Mouse (Mus musculus) embryo, embryonic 11 days (tissue): ENCODE results near the gene Kcnb1.
A peak's percentile ranks its signal among the peaks of the same experiment; 100 is the strongest.

Source experiments
- DNase-seq: peaks from one replicate; pipeline ENCODE4 v3.0.0-alpha.2; 2015

The Kcnb1 gene

DNA sequence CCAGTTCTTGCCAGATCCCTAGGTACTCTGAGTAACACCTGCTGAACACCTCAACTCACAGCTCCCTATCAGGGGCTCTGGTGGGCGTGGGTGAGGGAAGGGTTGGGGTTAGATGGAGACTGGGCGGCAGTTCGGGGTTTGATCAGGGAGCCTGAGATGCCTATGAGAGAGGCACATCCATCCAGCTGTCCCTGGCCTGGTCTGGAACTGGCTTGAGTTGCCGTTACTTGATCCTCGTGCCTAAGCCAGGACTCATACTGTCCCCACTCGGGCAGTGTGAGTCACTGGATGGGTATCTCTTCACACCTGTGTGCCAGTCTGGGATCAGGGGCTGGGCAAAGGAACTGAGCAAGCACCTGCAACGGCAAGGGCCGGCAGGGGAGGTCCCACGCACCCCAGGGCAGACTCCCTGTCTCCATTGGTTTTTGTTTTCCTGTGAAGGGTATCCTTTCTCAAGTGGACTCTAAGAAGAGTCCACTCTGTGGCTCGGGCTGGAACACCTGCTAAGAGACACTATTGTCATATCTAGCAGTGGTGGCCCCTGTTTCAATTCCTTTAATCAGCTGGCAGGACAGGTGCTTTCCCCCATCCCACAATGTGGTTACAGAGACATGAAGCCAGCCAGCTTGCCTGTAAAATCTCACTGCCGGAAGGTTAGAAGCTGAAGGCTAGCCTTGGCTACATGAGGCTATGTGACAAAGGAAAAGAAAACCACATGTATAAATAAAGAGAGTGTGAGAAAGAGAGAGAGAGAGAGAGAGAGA, 112.6 kb downstream of the Kcnb1 start:
- no peak for DNase-seq

DNA sequence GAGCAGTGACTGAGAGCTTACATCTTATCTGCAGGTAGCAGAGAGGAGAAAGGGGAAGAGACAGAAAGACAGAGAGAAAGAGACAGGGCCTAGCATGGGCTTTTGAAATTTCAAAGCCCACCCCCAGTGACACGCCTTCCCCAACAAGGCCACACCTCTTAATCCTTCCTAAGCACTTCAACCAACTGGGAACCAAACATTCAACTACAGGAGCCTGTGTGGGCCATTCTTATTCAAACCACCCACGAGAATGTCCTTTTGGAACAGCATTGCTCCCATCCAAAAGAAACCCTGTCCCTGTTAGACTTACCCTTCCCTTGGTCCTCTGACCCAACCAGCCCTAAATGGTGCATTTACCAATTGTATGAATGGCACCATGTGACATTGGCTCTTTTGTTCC, 113.2 kb downstream of the Kcnb1 start:
- DNase-seq = no peak

DNA sequence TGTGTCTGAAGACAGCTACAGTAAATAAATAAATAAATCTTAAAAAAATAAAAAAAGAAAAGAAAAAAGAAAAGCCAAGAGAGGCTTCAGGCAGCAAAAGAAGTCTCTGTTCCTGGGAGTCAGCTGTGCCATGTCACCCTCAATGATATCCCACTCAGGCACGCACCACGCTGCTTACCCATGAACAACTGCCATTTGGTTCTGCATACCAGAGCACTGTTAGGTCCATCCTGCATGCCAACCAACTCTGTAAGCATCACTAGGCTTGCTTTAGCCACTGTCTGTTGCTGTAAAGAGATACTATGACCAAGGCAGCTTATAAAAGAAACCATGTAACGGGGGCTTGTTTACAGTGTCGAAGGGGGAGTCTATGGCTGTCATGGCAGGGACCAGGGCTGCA, 113.6 kb downstream of the Kcnb1 start:
- DNase-seq = no peak

DNA sequence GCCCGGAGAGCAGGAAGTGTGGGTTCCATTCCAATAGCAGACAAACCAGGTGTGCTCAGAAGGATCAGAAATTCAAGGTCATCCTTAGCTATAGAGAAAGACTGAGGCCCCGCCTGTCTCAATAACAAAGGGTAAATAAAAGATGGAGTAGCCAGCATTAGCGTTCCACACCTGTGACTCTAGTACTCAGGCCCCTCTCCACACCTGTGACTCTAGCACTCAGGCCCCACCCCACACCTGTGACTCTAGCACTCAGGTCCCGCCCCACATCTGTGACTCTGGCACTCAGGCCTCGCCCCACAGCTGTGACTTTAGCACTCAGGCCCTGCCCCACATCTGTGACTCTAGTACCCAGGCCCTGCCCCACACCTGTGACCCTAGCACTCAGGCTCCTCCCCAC, 115.4 kb downstream of the Kcnb1 start:
- no peak for DNase-seq

DNA sequence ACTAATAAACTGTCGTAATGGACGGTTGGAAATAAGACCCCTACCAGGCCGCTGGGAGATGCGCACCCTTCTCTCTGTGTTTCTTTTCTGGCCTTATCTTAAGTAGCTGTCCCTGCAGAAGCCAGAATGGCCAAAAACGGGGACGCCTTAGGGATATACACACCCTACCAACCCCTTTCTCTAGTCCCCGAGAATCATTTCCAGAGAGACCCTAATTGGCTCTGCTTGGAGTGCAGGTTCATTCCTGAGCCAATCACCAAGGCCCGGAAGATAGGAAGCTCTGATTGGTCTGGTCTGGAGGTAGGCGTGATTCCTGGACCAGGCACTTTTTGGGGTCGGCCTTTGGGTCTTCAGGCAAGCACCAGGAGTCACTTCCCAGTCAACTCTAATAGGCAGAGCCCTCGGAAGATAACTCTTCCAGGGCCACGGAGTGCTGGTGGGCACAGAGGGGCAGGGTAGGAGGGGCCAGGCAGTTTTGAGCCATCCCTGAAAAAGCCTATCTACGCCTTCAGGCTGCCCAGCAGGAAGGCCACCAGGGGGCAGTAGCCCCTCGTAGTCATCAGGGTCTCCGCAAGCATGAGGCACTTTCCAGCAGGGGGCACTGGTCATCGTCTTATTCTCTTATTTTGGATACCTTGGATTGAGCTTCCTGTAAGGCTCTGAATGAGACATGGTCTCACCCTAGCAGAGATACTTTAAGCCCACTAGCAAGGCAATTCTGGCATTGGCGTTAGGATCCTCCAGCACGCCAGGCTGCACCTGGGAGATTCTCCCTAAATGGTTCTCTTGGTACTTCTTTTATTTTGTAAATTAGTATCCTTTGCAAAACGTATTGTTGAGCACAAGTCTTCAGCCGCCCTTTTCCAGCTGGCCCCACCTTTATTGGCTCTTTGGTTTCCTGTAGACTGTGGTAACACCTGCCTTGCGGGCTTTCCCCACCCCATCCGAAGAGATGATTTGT, 118.0 kb downstream of the Kcnb1 start:
- DNase-seq = peak; percentile 97

DNA sequence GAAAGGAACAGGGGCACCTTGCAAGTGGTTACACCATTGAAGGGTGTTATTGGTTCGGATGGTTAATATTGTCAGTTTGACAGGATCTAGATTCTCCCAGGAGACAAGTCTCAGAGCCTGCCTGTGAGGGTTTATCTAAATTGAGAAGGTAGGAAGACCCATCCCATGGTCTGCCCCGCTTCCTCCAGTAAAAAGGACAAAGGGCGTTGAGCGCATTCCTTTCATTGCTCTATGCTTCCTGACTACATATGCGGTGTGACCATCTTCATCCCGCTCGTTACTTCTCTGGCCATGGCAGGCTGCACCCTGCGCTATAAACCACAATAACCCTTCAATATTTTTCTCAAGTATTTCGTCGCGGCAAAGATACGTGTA, 118.7 kb downstream of the Kcnb1 start:
- no peak for DNase-seq

DNA sequence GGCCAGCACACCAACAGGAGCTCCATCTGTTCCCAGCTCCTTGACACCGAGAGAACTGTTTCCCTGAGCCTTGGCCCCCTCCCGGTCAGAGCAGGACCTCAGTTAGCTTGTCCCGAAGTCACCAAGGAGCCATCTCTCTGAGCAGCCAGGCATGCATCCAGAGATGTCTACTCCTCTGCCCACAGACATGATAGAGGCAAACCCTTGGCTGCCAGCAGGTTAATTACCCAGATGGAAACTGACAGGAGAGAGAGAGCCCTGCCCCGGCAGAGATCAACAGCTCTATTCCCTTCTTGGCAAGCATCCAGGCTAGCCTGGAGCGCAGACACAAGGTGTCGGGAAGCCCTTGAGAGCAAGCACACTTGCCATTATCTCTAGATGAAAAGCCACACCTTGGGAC, 119.6 kb downstream of the Kcnb1 start:
- no peak for DNase-seq

DNA sequence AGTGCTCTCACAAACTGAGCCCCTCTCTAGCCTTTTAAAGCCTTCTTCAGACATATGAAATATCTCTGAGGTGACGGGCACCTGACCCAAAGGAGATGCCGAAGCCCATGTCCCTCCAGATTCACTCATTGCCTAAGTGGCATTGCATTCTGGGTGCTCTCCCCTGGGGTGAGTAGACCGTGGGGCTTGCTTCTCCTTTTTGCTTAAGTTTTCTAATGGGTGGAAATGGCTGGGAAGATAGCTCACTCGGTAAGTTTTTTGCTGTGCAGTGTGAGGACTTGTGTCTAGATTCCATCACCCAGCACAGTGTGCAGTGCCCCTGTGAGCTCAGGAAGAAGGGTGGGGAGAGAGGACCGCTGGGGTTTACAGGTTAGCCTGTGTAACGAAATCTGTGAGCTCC, 122.4 kb downstream of the Kcnb1 start:
- no peak for DNase-seq

DNA sequence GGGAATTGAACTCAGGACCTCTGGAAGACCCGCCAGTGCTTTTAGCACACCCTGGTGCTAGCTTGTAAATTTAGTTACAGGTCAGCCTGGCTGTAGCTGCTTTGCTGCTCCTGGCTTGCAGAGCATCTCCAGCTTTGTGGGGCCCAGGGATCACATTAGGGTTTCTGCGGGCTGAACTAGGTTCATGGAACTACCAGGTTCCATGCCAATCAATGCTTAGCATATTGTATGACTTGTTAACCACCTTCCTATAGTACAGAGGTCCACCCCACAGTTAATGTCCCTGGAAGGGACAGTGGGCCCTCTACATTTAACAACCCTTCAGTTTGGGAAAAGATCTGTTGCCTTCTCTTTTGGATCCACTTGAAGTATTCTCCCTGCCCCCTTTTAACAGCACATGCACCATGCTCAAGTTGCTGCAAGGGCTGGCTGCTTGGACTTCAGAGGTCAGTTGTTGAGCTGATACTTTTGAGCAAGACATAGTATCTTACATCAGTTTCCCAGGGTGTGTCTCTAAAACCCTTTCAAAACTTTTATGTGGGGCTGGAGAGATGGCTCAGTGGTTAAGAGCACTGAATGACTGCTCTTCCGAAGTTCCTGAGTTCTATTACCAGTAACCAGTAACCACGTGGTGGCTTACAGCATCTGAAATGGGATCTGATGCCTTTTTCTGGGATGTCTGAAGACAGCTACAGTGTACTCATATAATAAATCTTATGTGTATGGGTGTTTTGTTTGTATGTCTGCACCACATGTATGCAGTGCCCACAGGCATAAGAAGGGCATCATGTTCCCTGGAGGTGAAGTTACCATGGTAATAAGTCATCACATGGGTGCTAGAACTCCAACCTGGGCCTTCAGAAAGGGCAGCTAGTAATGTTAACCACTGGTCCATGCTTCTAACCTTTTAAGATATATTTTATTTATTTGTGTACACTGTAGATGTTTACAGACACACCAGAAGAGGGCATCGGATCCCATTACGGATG, 123.1 kb downstream of the Kcnb1 start:
- no peak for DNase-seq

DNA sequence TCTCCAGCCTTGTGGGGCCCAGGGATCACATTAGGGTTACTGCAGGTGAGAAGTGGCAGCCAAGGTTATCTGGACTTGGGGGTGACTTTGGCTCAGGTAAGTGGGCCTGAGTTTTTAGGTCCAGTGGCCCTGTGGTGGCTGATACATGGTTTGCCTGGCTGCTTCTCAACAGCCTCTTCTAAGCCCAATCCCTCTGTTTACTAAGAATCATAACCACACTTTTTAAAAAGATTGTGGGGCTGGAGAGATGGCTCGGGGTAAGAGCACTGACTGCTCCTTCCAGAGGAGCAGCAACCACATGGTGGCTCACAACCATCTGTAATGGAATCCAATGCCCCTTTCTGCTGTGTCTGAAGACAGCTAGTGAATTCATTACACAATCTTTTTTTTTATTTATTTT, 123.9 kb downstream of the Kcnb1 start:
- DNase-seq = no peak

DNA sequence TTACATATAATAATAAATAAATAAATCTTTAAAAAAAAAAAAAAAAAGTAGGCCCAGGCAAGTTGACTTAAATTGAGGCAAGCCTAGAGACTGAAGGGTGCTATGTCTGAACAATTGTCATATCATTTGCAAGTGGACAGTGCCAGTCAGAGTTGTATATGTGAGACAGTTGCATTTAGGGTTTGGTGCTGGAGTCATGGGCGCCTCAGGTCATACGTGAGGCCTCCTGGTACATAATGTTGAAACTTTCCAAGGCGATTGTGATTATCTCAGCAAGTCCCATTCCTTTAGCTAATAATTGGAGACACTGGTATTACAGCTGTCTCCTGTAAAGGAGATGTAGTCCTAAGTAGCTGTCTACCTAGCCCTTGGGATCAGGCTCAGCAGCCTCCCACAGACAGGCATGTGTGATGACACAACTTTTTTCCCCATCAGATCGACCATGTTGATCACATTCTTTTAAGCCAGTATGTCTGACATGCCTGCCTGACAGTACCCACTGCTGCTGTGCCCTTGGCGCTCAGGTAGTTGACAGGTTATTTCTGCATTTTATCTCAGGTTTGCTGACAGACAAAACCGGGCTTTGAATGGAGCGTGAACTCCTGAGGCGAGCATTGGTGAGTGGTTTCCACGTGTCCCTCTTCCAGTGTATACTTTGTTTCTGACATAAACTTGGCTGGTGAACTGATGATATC, 125.2 kb downstream of the Kcnb1 start:
- no peak for DNase-seq

DNA sequence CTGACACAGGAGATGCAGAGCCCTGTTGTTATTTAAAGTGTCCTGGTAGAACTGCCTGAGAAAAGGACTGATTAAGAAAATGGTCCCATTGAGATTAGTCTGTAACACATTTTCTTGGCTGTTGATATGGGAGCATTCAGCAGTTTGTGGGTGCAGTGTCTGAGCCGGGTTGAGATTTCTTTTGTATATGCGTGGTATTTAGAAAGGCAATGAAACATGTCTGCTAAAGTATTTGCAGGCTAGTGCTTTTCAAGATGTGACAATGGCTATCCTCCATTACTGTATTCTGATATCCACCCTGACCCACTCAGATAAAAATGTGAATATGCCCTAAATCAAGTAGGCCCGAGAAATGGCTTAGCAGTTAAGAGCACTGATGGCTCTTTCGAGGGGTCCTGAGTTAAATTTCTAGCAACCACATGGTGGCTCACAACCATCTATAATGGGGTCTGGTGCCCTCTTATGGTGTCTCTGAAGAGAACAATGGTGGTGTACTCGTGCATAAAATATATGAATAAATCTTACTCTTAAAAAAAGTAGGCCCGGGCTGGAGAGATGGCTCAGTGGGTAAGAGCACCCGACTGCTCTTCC, 126.0 kb downstream of the Kcnb1 start:
- peak; percentile 44 for DNase-seq

DNA sequence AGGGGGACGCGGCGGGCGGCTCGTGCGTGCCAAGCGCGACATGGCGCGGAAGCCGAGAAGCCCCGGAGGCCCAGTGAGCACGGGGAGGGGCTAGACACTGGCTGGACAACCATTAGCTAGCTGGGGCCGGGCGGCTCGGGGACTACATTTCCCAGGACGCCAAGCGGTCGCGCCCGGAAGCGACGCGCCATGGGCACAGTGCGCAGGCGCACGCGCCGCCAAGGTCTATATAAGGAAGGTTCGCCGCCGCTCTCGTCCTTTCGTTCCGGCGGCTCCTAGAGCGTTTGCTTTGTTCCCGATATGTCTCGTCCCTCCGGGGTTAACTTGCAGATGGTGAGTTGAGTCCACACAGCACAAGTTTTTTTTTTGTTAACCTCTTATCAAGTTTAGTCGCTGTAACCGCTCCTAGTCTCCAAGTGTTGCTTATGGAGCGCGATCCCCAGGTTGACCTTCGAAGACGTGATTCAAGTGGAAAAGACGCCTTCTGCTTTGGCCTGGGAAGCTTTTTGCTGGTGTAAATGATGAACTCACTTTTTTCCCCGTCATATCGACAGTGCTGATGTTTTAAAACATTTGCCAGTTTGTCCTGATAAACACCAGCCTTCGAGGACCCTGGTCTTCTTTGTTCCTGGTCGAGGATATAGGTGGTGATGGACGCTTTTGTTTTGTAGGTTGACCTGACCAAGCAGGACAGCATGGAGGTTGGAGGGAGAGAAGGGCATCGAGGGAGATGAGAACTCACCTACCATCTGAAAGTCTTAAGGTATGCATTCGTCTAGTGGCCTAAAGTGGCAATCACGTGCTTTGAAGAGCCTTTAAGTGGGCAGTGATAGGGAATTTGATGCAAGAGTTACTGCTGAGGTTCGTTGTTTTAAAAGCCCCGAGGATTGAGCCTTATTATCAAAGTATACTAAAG, 126.7 kb downstream of the Kcnb1 start, which contains the start of gene Znfx1:
Gene Znfx1, minus strand, starts transcription at position 51 of the 916 bp plus-strand sequence.
- peak; percentile 97 for DNase-seq

DNA sequence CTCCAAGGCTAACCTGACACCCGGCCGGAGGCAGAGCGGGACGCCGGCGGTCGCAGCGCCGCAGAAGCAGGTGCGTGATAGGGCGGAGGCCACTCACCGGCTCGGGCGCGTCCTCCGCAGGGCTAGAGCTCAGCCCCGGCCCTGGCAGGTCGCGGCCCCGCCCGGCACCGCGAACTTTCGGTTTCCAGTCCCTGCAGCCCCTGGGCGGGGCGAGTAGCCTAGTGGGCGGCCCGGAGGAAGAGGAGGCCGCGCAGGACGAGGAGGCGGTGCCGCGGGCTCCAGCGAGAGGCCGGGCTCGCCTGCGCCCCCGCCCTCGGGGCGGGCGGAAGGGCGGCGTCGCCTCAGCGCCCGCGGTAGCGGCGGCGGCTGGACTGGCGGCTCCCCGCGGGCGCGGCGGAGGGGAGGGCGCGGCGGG, 127.5 kb downstream of the Kcnb1 start:
- peak; percentile 97 for DNase-seq

DNA sequence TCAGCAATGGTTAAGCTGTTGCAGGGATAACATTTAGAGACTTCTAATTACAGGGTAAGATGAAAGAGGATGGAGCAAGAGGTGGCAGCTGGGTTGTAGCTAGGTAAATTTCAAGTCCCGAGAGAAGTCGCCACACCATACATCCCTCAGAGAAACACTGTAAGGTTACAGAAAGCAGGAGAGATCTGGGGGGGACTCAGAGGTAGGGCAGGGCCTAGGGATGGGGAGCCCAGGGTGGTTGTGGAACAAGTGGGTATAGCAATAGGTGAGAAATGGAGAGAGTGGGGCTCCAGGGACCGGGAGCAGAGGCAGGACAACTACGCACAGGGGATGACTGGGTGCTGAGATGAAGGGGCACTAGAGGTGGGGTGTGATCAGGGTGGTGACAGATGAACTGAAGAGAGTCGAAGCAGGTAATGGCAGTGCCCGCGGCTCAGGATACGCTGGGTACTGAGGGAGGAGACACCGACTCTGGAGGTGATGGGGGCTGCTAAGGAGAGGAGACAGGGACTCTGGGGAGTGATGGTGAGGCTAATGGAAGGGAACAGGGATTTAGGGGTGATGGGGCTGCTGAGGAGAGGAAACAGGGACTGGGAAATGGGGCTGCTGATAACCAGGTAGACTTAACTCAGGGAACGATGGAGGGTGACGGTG, 128.4 kb downstream of the Kcnb1 start:
- DNase-seq = no peak

DNA sequence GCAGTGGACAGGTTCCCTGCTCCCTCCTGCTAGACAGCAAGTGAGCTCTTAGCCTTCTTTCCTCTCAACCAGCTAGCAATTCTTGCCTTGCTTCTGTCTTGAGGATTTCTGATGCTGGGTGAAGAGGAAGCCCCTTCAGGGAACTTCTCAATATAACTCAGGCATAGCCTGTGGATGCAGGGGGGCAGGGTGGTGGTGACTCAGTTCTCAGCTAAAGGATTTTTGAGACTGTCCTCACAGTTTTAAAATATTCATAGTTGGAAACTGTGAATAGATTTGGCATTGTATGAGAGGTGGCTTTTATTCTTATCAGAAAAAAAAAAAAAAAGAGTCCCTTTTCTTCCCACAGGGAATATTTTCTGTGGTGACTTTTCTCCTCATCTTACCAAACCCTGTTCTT, 129.2 kb downstream of the Kcnb1 start:
- DNase-seq = no peak

DNA sequence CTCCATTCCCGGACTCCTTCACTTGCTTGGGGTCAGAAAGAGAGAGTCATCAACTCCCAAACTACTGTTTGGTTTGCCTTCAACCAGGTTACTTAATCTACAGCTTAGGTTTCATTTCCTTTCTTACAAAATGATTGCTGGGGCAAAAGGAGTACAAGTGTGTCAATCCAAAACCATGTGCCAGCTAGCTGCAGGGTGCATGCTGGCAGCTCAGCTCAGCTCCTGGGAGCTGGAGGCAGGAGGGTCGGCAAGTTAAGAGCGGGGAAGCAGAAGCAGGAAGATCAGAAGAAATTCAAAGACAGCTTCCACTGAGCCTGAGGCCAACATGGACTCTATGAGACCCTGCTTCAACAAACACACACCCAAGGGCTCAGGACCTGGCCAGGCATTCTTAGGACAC, 129.6 kb downstream of the Kcnb1 start:
- no peak for DNase-seq

DNA sequence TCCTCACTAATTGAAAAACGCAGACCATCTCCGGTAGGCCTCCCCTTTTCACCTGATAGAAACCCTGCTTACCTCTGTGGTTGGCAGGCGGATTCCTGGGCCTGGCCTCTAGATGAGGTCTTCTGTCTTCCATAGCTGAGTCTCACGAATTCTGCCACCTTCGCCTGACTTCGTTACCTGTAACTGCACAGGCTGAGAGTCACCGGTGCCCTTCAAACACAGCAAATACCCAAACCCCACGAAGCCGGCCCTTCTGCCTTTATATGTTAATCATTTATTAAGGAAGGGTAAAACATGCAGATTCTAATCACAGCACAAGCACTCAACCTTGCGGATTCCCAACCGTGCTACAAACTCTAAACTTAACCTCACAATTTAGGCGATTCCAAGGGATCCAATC, 130.0 kb downstream of the Kcnb1 start:
- no peak for DNase-seq

DNA sequence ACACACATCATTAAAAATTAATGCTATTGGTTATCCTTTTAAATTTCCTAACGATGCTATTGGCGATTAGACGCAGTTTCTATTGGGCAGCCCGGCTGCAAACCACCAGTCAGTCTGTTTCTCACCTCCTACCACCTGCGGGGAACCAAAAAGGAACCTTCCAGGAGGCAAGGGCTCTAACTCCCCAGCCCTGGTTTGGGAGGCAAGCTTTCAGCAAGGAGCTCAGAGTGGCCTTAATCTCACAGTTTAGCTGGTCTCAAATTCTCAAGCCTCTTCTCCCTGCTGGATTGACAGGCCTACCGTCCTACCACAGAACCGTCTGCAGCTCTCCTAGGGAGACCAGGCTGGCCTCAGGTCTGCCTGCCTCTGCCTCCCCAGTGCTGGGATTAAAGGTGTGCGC, 130.4 kb downstream of the Kcnb1 start:
- no peak for DNase-seq

DNA sequence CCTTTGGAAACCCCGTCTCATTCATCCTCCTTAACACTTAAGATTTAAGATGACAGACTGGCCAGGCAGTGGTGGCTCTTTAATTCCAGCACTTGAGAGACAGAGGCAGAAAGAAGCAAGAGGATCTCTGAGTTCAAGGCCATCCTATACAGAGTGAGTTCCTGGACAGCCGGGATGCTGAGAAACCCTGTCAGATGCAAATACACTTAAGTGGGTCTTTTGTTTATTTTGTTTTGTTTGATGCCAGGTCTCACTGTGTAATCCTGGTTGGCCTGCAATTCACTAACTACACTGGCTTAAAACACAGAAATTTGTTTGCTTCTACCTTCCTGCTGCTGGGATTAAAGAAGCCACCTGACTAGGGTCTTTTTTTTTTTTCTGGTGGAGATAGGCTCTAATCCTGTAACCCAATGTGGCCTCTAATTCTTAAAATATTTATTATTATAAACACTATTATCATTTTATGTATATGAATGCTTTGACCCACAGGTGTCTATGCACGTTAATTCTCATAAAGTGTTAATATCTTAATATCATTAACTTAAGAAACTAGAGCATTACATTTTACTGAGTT, 131.1 kb downstream of the Kcnb1 start:
- no peak for DNase-seq
